Mouse (Mus musculus): ENCODE data around the gene Rmnd1. TPM values are rescaled to one million over a fixed set of nuclear protein-coding genes. Genes with fewer than 3 reads are reported as not detected.

Gene Rmnd1
- 19.0 and 19.4 TPM in 2 replicates for polyA plus RNA-seq (2012; rRNA removed)

DNA sequence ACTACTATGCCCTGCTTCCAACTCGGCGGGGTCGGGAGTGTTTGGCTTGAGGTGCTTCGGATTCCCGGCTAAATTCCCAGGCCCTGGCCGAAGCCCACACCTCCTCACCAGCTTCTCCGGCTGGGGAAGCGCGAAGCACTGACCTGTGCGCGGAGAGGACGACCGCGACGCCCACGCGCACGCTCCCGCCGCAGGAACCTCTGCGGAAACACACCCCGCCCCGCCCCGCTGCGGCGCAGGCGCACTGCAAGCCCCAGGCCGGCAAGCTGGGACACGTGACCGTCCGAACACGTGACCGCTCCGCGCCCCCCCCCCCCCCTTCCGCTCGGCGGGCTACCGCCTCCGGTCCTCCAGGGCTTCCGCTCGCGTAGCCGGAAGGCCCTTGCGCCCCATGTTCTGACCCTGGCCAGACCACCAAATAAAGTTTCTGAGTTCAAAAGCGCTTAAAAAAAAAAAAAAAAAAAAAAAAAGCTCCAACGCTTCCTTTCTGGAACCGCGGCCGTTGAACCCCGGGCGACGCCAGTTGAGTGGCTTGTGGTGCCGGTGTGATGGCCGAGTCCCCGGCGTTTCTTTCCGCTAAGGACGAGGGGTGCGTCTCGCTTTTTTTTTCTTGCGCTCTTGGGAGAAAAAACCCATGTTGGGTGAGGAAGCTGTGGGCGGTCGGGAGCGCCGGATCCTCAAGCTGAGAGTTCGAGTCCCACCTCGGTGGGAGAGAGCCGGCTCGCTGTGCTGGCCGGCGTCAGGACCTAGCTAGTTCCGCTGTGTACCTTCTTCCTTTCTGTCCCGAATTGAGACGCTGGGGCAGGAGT, at the start of gene Rmnd1, which contains the start of gene Armt1:
Rmnd1 (minus strand) TSS at position 266 of the 809 bp plus-strand sequence.
Armt1 (plus strand) TSS at position 345 of the 809 bp plus-strand sequence.

DNA sequence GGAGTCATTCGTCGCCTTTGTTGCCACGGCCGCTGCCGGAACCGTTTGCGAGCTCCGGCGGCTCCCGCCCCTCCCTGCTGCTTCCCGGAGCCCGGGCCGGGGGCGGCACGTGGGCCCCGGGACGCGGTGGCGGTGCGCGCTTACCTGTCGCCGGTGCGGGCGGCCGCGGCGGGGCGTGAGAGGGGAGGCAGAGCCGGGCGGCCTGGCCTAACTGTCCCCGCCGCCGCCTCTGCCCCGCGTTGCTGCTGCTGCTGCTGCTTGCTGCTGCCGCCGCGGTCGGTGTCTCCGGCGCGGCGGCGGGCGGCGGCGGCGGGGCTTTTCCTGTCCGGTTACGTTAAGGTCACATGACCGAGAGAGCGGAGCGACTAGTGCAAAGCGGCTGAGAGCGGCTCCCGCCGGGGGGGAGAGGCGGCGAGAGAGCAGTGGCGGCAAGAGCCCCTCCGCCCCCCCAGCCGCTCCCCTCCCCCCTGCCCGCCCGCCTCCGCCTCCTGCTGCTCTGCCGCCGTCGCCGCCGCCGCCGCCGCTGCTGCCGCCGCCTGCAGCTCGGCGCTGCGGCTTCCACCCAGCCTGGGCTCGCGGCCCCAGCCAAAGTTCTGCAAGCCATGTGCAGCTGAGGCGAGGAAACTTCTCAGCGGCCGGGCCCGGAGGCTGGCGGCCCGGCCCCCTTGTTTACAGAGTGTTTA, 44.3 kb downstream of the Rmnd1 start, which contains the start of gene Zbtb2:
Zbtb2 (minus strand) TSS at position 408 of the 683 bp plus-strand sequence.

Other genes starting within 250 kb of the Rmnd1 start
- 2.6 and 3.9 TPM in 2 replicates for gene Akap12, start 166.0 kb downstream of the Rmnd1 start, polyA plus RNA-seq (2012; rRNA removed)
- 2.9 and 3.3 TPM in 2 replicates for gene Zbtb2, start 44.3 kb downstream of the Rmnd1 start, polyA plus RNA-seq (2012; rRNA removed)
- gene Armt1, start 79 bp upstream of the Rmnd1 start, polyA plus RNA-seq (2012; rRNA removed), result 11.8 and 13.8 TPM in 2 replicates
- 0.01 TPM in 2 replicates for gene Ccdc170, start 50.1 kb upstream of the Rmnd1 start, polyA plus RNA-seq (2012; rRNA removed)
- 0.07 and 0.08 TPM in 2 replicates for gene Esr1, start 179.2 kb upstream of the Rmnd1 start, polyA plus RNA-seq (2012; rRNA removed)

Measured in liver, embryonic 14 days (tissue).